Mouse (Mus musculus): Measurements from ENCODE around the gene Ston1. TPM values are rescaled to one million over a fixed set of nuclear protein-coding genes. Genes with fewer than 3 reads are reported as not detected.

The Ston1 gene
- total and polyA plus RNA-seq, 2 experiments from 2014 or later, result 1.6 to 2.5 TPM

DNA sequence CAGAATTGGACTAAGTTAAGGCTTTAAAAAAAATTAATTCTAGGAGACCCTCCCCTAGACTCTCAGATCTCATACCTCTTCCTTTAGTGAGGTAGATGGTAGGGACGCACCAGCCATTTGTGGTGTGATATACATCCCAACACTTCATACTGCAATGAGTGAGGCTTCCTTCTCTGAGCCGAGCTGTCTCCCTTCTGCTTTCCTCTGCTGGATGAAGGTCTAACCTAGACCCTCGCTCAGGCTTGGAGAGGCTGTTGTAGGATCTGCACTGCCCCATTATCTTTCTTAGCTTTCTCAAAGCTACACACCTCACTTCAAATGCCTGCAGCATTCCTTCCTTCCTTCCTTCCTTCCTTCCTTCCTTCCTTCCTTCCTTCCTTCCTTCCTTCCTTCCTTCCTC lies 16.2 kb downstream of the Ston1 start:
- DNase-seq (ENCODE audit: low spot score), result no peak
- no peaks in the 10 kb centered on the region for H3K9me3 ChIP-seq (ENCODE audit: low read length)
- 86% methylated on average over 3 of the region's 3 CpGs for WGBS
- H3K27me3 ChIP-seq (ENCODE audit: insufficient read depth, low read length), result no peaks in the 10 kb centered on the region
- no peak overlapping the region for H3K27ac ChIP-seq
- no peaks in the 10 kb centered on the region for H3K36me3 ChIP-seq (ENCODE audit: insufficient read depth, low read length)
- no peaks in the 10 kb centered on the region for H3K4me1 ChIP-seq (ENCODE audit: insufficient read depth, low read length)
- no peak overlapping the region for H3K4me3 ChIP-seq (ENCODE audit: low read length)
- no peak overlapping the region for H3K9ac ChIP-seq (replicated peaks; ENCODE audit: low read length)
- H3K4me2 ChIP-seq (ENCODE audit: low read depth, low read length), result no peak overlapping the region
- TF ChIP-seq CTCF (IDR thresholded peaks at IDR 0.05; ENCODE audit: low read depth), result no peak
- ATAC-seq, result no peak

DNA sequence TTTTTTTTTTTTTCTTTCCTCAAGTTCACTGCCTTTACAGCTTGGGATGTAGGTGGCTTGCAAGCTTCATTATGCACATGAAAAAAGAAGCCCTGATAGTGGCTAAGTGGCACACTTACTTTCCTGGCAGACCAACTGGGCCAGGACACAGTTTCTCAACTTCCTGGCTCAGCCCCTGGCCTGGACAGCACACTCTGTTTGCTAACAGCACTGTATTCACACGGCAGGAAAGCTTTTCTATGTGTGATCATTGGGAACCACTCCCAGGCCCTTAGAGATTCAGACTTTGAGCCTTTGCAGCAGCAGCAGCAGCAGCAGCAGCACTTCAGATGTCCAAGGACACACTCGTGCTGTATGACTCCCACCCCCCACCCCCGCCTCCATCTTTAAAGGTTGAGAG lies 16.8 kb downstream of the Ston1 start:
- 53% methylated on average over 3 of the region's 3 CpGs for WGBS
- no peak overlapping the region for H3K27ac ChIP-seq
- no peak overlapping the region for H3K4me3 ChIP-seq (ENCODE audit: low read length)
- peak; percentile 49 for DNase-seq (ENCODE audit: low spot score)
- H3K4me2 ChIP-seq (ENCODE audit: low read depth, low read length), result no peak overlapping the region
- ATAC-seq, result no peak; the same call in 1 of the 2 replicates
- no peaks in the 10 kb centered on the region for H3K27me3 ChIP-seq (ENCODE audit: insufficient read depth, low read length)
- no peaks in the 10 kb centered on the region for H3K9me3 ChIP-seq (ENCODE audit: low read length)
- no peaks in the 10 kb centered on the region for H3K4me1 ChIP-seq (ENCODE audit: insufficient read depth, low read length)
- no peak overlapping the region for H3K9ac ChIP-seq (replicated peaks; ENCODE audit: low read length)
- TF ChIP-seq CTCF (IDR thresholded peaks at IDR 0.05; ENCODE audit: low read depth), result no peak
- H3K36me3 ChIP-seq (ENCODE audit: insufficient read depth, low read length), result no peaks in the 10 kb centered on the region

DNA sequence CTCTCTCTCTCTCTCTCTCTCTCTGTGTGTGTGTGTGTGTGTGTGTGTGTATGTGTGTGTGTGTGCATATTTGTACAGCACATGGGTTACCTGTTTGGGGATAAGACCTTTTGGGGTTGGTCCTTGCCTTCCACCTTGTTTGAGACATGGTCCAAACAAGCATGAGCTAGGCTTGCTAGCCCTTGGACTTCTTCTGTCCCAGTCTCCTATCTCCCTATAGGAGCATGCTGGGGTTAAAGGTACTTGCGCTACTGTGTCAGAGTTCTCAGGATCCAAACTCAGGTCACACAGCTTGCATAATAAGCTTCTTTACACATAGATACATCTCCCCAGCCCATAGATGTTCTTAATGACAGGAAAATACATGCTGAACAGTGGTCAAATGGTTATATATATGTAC lies 17.2 kb downstream of the Ston1 start:
- Histone ChIP-seq H3K4me2 (ENCODE audit: low read depth, low read length) (no peak overlapping the region), H3K36me3 (ENCODE audit: insufficient read depth, low read length) (no peaks in the 10 kb centered on the region), H3K4me1 (ENCODE audit: insufficient read depth, low read length) (no peaks in the 10 kb centered on the region), H3K27me3 (ENCODE audit: insufficient read depth, low read length) (no peaks in the 10 kb centered on the region), H3K4me3 (ENCODE audit: low read length) (no peak overlapping the region), H3K27ac (no peak overlapping the region), H3K9me3 (ENCODE audit: low read length) (no peaks in the 10 kb centered on the region), H3K9ac (replicated peaks; ENCODE audit: low read length) (no peak overlapping the region)
- DNase-seq (ENCODE audit: low spot score), result no peak
- TF ChIP-seq CTCF (IDR thresholded peaks at IDR 0.05; ENCODE audit: low read depth), result no peak
- ATAC-seq, result no peak
- 100% methylated on average over 1 of the region's 1 CpGs for WGBS

DNA sequence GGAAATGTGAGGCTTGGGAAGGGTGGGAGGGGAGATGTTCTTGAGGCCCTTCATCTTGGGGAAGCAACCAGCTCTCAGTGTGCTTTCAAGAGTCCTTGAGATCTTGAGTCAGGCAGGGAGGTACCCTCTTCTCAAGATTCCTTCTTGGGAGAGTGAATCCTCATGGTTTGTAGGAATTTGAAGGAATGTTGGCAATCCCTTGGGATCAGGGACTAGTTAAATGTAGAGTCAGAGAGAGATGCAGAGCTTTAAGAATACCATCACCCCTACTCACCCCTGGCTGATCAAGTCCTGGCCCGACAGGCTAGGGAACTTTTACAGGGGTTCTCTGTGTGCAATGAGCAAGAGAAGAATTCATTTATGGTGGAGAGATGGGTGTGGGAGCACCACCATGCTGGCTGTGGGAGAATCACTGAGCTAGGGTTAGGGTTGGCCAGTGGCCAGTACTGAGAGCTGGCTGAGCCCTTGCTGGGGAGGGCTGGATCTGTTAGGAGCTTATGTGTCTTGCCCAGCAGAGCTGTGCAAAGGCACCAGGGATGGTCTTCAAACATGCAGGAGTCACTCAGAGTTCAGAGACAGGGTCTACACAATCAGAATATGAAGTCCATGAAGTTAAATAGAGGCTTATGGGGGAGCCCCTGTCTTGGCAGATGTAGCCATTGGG lies 18.1 kb downstream of the Ston1 start:
- 92% methylated on average over 1 of the region's 1 CpGs for WGBS

DNA sequence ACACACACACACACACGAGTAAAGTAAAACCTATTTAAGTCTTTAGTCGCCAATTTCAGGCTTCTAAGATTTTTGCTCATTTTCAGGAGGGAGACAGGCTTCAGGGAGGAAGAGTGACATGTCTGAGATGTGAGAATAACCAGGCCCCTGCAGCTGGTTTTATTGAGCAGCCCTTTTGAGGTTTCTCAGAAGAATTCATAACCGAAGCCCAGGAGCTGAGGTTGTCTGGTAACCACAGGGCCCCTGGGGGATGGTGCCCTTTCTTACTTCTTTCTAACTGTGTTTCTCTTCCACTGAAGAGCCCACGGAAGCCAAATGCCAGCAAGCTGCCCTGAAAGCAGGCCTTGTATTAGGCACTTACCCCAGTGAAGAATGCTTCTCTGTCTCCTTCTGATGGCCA lies 23.5 kb downstream of the Ston1 start:
- no peaks in the 10 kb centered on the region for H3K4me1 ChIP-seq (ENCODE audit: insufficient read depth, low read length)
- ATAC-seq (no peak), DNase-seq (ENCODE audit: low spot score) (no peak)
- no peak overlapping the region for H3K4me3 ChIP-seq (ENCODE audit: low read length)
- no peaks in the 10 kb centered on the region for H3K9me3 ChIP-seq (ENCODE audit: low read length)
- no peak overlapping the region for H3K4me2 ChIP-seq (ENCODE audit: low read depth, low read length)
- 78% methylated on average over 4 of the region's 4 CpGs for WGBS
- no peaks in the 10 kb centered on the region for H3K36me3 ChIP-seq (ENCODE audit: insufficient read depth, low read length)
- no peak overlapping the region for H3K9ac ChIP-seq (replicated peaks; ENCODE audit: low read length)
- TF ChIP-seq CTCF (IDR thresholded peaks at IDR 0.05; ENCODE audit: low read depth), result no peak
- no peak overlapping the region for H3K27ac ChIP-seq
- no peaks in the 10 kb centered on the region for H3K27me3 ChIP-seq (ENCODE audit: insufficient read depth, low read length)

More for the DNA sequence above, 18.1 kb downstream of the Ston1 start:
- Histone ChIP-seq H3K4me2 (ENCODE audit: low read depth, low read length) (no peak overlapping the region), H3K27ac (no peak overlapping the region), H3K36me3 (ENCODE audit: insufficient read depth, low read length) (no peaks in the 10 kb centered on the region), H3K9ac (replicated peaks; ENCODE audit: low read length) (no peak overlapping the region), H3K27me3 (ENCODE audit: insufficient read depth, low read length) (no peaks in the 10 kb centered on the region), H3K4me3 (ENCODE audit: low read length) (no peak overlapping the region), H3K9me3 (ENCODE audit: low read length) (no peaks in the 10 kb centered on the region), H3K4me1 (ENCODE audit: insufficient read depth, low read length) (no peaks in the 10 kb centered on the region)
- ATAC-seq (no peak), DNase-seq (ENCODE audit: low spot score) (no peak)
- TF ChIP-seq CTCF (IDR thresholded peaks at IDR 0.05; ENCODE audit: low read depth), result no peak

DNA sequence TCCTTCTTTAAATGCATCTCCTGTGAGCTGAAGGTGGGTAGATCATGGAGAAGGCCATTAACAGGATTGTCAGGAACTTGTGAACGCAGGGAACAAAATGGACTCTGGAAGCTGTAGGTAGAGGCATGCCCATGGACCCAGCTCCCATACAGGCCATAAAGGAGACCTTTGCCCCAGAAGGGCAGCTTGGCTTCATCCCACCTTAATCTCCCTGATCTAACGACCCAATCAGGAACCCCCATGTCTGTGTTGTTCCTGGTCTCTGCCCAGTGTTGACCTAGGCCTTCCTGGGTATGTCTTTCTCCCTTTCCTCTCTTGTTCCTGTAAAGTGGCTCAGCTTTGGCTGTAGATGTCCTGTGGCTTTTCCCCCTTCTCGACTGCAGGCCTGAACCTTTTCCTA lies 23.9 kb downstream of the Ston1 start:
- DNase-seq (ENCODE audit: low spot score), result no peak
- H3K4me2 ChIP-seq (ENCODE audit: low read depth, low read length), result no peak overlapping the region
- TF ChIP-seq CTCF (IDR thresholded peaks at IDR 0.05; ENCODE audit: low read depth), result no peak
- no peaks in the 10 kb centered on the region for H3K27me3 ChIP-seq (ENCODE audit: insufficient read depth, low read length)
- WGBS, result 88% methylated on average over 3 of the region's 3 CpGs
- H3K9me3 ChIP-seq (ENCODE audit: low read length), result no peaks in the 10 kb centered on the region
- no peaks in the 10 kb centered on the region for H3K4me1 ChIP-seq (ENCODE audit: insufficient read depth, low read length)
- no peak overlapping the region for H3K9ac ChIP-seq (replicated peaks; ENCODE audit: low read length)
- no peak overlapping the region for H3K27ac ChIP-seq
- no peaks in the 10 kb centered on the region for H3K36me3 ChIP-seq (ENCODE audit: insufficient read depth, low read length)
- no peak for ATAC-seq
- H3K4me3 ChIP-seq (ENCODE audit: low read length), result no peak overlapping the region

DNA sequence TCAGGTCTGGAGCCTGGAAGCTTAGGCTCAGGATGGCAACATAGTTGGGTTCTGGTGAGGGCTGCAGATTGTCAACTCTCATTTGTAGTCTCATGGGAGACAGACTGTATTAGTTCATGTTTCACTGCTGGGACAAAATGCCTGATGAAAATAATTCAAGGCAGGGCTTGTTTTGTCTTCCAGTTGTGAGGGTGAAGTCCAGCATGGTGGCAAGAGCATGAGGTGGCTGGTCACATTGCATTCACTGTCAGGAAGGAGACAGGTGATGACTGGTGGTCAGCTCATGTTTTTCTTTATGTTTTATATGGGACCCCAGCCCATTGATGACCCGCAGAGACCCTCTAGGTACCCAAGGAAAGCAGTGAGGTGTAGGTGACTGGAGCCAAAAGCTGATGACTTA lies 25.2 kb downstream of the Ston1 start:
- TF ChIP-seq CTCF (IDR thresholded peaks at IDR 0.05; ENCODE audit: low read depth), result no peak
- no peak overlapping the region for H3K4me3 ChIP-seq (ENCODE audit: low read length)
- no peaks in the 10 kb centered on the region for H3K9me3 ChIP-seq (ENCODE audit: low read length)
- no peaks in the 10 kb centered on the region for H3K36me3 ChIP-seq (ENCODE audit: insufficient read depth, low read length)
- DNase-seq (ENCODE audit: low spot score) (no peak), ATAC-seq (no peak)
- H3K4me2 ChIP-seq (ENCODE audit: low read depth, low read length), result no peak overlapping the region
- H3K27ac ChIP-seq, result no peak overlapping the region
- WGBS, result 94% methylated on average over 1 of the region's 1 CpGs
- H3K9ac ChIP-seq (replicated peaks; ENCODE audit: low read length), result no peak overlapping the region
- H3K27me3 ChIP-seq (ENCODE audit: insufficient read depth, low read length), result no peaks in the 10 kb centered on the region
- no peaks in the 10 kb centered on the region for H3K4me1 ChIP-seq (ENCODE audit: insufficient read depth, low read length)
